Mouse (Mus musculus) liver, embryonic 14.5 days (tissue): Measurements from ENCODE around the gene Oard1. TPM values are rescaled to one million over a fixed set of nuclear protein-coding genes. Genes with fewer than 3 reads are reported as not detected.
A peak's percentile ranks its signal among the peaks of the same experiment; 100 is the strongest.

Experiments used
- ATAC-seq: fragments of 200-750 bp; cut with Nextera tagmentation; 2 replicates; pipeline ENCODE4 v1.8.0; 2017; ENCODE audit warnings: moderate number of reproducible peaks, mild to moderate bottlenecking, moderate library complexity; ENCODE audit not compliant: insufficient read depth
- DNase-seq, 3 experiments: peaks; one replicate each; pipeline ENCODE4 v3.0.0-alpha.2; 2012 to 2013; ENCODE audit warnings: low read depth in 3 of 3, low spot score in 3 of 3
- H3K27ac ChIP-seq: fragments of 300-500 bp; sonication (generic); 2 replicates; pipeline ENCODE4 v1.5.1; 2014; ENCODE audit warnings: moderate library complexity, mild to moderate bottlenecking, control low read depth, inconsistent platforms
- H3K27me3 ChIP-seq: fragments of 300-500 bp; sonication (generic); 2 replicates; pipeline ENCODE4 v1.6.1; 2014; ENCODE audit warnings: mild to moderate bottlenecking, low read length, moderate library complexity; ENCODE audit not compliant: control insufficient read depth, insufficient read depth
- H3K36me3 ChIP-seq: fragments of 300-500 bp; sonication (generic); replicated peaks from 2 replicates; pipeline ENCODE4 v1.6.1; 2014; ENCODE audit warnings: low read depth; ENCODE audit not compliant: control insufficient read depth, insufficient read depth
- H3K4me1 ChIP-seq, 2 experiments: fragments of 200-500 bp in 1 of 2; fragments of 300-500 bp in 1 of 2; sonication (generic) in 1 of 2; replicated peaks; 2 replicates each; pipeline ENCODE4 v1.6.1; 2012 to 2014; ENCODE audit warnings: antibody characterized with exemption in 1 of 2, inconsistent platforms in 1 of 2, low read length in 1 of 2; ENCODE audit not compliant: control insufficient read depth in 2 of 2, insufficient read depth in 2 of 2
- H3K4me2 ChIP-seq: fragments of 300-500 bp; sonication (generic); 2 replicates; pipeline ENCODE4 v1.6.1; 2014; ENCODE audit warnings: low read depth, mild to moderate bottlenecking, control low read depth, moderate library complexity
- H3K4me3 ChIP-seq, 2 experiments: fragments of 200-500 bp in 1 of 2; fragments of 300-500 bp in 1 of 2; sonication (generic) in 1 of 2; 2 replicates each; pipeline ENCODE4 v1.5.1; 2012 to 2014; ENCODE audit warnings: low read depth in 2 of 2, low read length in 2 of 2, mild to moderate bottlenecking in 2 of 2, control low read depth in 1 of 2, inconsistent platforms in 1 of 2, moderate library complexity in 1 of 2; ENCODE audit not compliant: insufficient read depth in 1 of 2
- H3K9ac ChIP-seq: fragments of 300-500 bp; sonication (generic); replicated peaks from 2 replicates; pipeline ENCODE4 v1.6.1; 2014; ENCODE audit warnings: mild to moderate bottlenecking, control low read depth, moderate library complexity
- H3K9me3 ChIP-seq: fragments of 300-500 bp; sonication (generic); 2 replicates; pipeline ENCODE4 v1.6.1; 2016; ENCODE audit warnings: low read length, mixed read lengths; ENCODE audit not compliant: control insufficient read depth
- CTCF ChIP-seq: IDR thresholded peaks from 2 replicates; pipeline ENCODE4 v1.5.1; 2016; ENCODE audit warnings: antibody characterized with exemption, low read depth, control low read depth
- EP300 ChIP-seq: IDR thresholded peaks from 2 replicates; pipeline ENCODE4 v1.6.1; 2016; ENCODE audit warnings: antibody characterized with exemption, low read depth
- WGBS: fragments of 180-500 bp; shearing (Covaris S2); extraction: QIAGEN DNeasy Blood & Tissue Kit; methylation state at CpG from one replicate; pipeline ENCODE4 v1.1.7; 2014; ENCODE audit not compliant: insufficient replicate concordance; 5-methylcytosine and 5-hydroxymethylcytosine counted together
- polyA plus RNA-seq, 2 experiments: library from polyadenylated mRNA; depleted of rRNA in 1 of 2; stranded (reverse) in 1 of 2; unstranded in 1 of 2; fragments of >200 nt; fragmentation: Nextera tagmentation in 1 of 2; extraction: Ambion mirVana in 1 of 2; gene quantifications; 2 replicates each; pipeline versions ENCODE4 v1.2.1 to v1.2.3; 2012 to 2014

The Oard1 gene
- polyA plus RNA-seq, 2 experiments = 28.2 to 51.1 TPM

DNA sequence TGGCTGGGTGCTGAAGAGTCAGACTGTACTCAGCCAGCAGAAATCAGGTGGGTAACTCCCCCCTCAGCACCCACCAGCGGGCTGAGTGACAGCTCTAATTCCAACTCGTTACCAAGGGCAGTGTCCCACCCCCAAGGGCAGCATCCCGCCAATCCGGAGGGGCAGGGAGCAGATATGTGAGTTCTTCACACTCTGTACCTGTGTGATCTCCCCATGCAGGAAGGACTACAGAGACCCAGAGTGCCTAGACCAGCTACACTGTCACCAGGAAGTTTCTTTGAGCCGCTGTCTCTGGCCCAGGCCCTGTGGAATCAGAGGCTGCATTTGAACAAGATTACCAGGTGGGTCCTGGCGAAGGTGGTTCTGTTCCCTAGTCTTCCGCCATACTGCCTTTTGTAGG, 44.4 kb downstream of the Oard1 start:
- Histone ChIP-seq H3K36me3 (peaks cover 6% of the 10 kb centered on the region), H3K27me3 (no peaks in the 10 kb centered on the region), H3K9me3 (no peaks in the 10 kb centered on the region), H3K9ac (no peak overlapping the region; the same call in 1 of the 2 replicates), H3K4me1 (peaks cover 37 to 58% of the 10 kb centered on the region in 2 experiments), H3K4me2 (peak overlapping the region; percentile 55), H3K4me3 (peak overlapping the region; percentile 43 to 44), H3K27ac (peak overlapping the region; percentile 31)
- ATAC-seq (no peak), DNase-seq (no peak)
- WGBS = 58% methylated on average over 7 of the region's 7 CpGs
- no peak for TF ChIP-seq CTCF
- no peak for TF ChIP-seq EP300

DNA sequence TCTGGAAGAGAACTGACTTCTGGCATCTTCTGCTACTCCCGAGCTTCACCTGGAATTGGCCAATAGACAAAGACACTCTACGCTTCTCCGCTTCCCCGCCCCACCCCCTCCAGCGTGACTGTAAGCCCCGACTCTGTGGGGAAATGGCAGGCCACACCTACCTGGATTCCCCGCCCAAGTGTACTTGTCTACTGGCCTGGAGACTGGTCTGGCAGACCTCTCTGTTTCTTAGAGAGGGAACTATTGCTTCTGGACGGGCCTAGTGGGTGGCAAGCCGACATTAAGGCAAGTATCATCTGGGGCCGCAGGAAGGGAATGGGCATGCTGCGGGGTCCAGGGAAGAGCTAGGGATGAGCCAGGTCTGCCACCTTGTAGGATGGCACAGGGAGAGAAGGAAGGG, 44.9 kb downstream of the Oard1 start, which contains the start of gene Unc5cl:
Gene Unc5cl (plus strand): TSS at position 214 of the 400 bp plus-strand sequence.
- H3K9me3 ChIP-seq = no peaks in the 10 kb centered on the region
- H3K36me3 ChIP-seq = peaks cover 2% of the 10 kb centered on the region
- H3K9ac ChIP-seq = peak within 1 kb of the TSS; percentile 47
- H3K27ac ChIP-seq = peak within 1 kb of the TSS; percentile 31
- H3K27me3 ChIP-seq = no peaks in the 10 kb centered on the region
- DNase-seq (peak; percentile 44 to 47 (median 46)), ATAC-seq (no peak)
- H3K4me2 ChIP-seq = peak within 1 kb of the TSS; percentile 55
- WGBS = 35% methylated on average over 11 of the region's 11 CpGs
- TF ChIP-seq EP300 (no peak), CTCF (no peak)
- H3K4me1 ChIP-seq = peaks cover 33 to 55% of the 10 kb centered on the region in 2 experiments
- H3K4me3 ChIP-seq = peak within 1 kb of the TSS; percentile 43 to 44

GRCm38 (mm10) chr17:48455955-48456354, 46.1 kb downstream of the Oard1 start:
- WGBS = 71% methylated on average over 2 of the region's 2 CpGs
- Histone ChIP-seq H3K36me3 (no peaks in the 10 kb centered on the region), H3K9ac (no peak overlapping the region), H3K27ac (no peak overlapping the region), H3K27me3 (no peaks in the 10 kb centered on the region), H3K4me2 (peak overlapping the region; percentile 55; the same call in 1 of the 2 replicates), H3K4me1 (peaks cover 28 to 46% of the 10 kb centered on the region in 2 experiments), H3K4me3 (peak overlapping the region in 1 of 2 experiments; percentile 44; a peak in 1 of 4 replicates), H3K9me3 (no peaks in the 10 kb centered on the region)
- no peak for ATAC-seq
- TF ChIP-seq CTCF = no peak
- no peak for TF ChIP-seq EP300
- no peak for DNase-seq

GRCm38 (mm10) chr17:48457971-48458653, 48.3 kb downstream of the Oard1 start:
- H3K4me3 ChIP-seq = no peak overlapping the region
- 36% methylated on average over 13 of the region's 13 CpGs for WGBS
- TF ChIP-seq EP300 (no peak), CTCF (no peak)
- ATAC-seq (no peak), DNase-seq (no peak)
- H3K9me3 ChIP-seq = no peaks in the 10 kb centered on the region
- H3K27me3 ChIP-seq = no peaks in the 10 kb centered on the region
- H3K36me3 ChIP-seq = no peaks in the 10 kb centered on the region
- H3K27ac ChIP-seq = no peak overlapping the region
- H3K9ac ChIP-seq = no peak overlapping the region
- 0 out of 2 replicates have a peak overlapping the region, but pooled peaks have one; percentile 20 for H3K4me2 ChIP-seq
- H3K4me1 ChIP-seq = peaks cover 15 to 33% of the 10 kb centered on the region in 2 experiments

GRCm38 (mm10) chr17:48462096-48462495, 52.3 kb downstream of the Oard1 start:
- Histone ChIP-seq H3K4me1 (peaks cover 7% of the 10 kb centered on the region in 2 experiments; a peak in 3 of 4 replicates), H3K27me3 (peaks cover 2% of the 10 kb centered on the region; the same call in 1 of the 2 replicates), H3K4me2 (no peak overlapping the region), H3K27ac (no peak overlapping the region), H3K9ac (no peak overlapping the region), H3K36me3 (no peaks in the 10 kb centered on the region), H3K4me3 (no peak overlapping the region), H3K9me3 (no peaks in the 10 kb centered on the region)
- ATAC-seq (no peak), DNase-seq (no peak)
- WGBS = 78% methylated on average over 13 of the region's 13 CpGs
- TF ChIP-seq CTCF (no peak), EP300 (no peak)
